Mouse (Mus musculus) layer of hippocampus, postnatal 36 days (tissue): ENCODE results near the gene Gm3594. TPM values are rescaled to one million over a fixed set of nuclear protein-coding genes. Genes with fewer than 3 reads are reported as not detected.
A peak's percentile ranks its signal among the peaks of the same experiment; 100 is the strongest.
"Not testable (repeated sequence)": the region's sequence is repeated elsewhere in the genome, so short reads cannot be mapped to it uniquely, and the experiment has no call there.

Source experiments
- DNase-seq, 2 experiments: peaks; one replicate each; pipeline ENCODE4 v3.0.0; 2022
- total RNA-seq, 2 experiments: library from RNA; stranded (reverse); gene quantifications; 2 replicates each; pipeline ENCODE4 v1.2.3; 2021

The Gm3594 gene
- not detected for total RNA-seq

DNA sequence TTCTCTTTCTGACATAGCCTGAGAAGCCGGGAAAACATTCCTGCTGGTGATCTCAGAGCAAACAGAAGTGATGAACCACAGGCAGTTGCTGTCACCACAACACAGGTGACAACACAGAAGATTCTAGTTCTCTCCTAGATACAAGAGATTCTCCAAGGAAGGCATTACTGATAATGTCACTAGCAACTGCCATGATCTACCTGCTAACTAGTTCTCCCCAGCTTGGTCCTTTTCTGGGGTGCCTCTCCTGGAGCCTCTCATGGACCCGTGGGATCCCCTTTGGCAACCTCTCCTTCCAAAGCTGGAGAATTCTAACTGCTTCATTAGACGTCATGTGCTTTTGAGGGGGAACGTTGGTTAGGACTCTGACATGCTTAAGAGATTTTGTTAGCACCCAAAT lies at the start of gene Gm3594:
Gene Gm3594 (minus strand): TSS at position 101 of the 400 bp plus-strand sequence.
- not testable (repeated sequence) for DNase-seq

DNA sequence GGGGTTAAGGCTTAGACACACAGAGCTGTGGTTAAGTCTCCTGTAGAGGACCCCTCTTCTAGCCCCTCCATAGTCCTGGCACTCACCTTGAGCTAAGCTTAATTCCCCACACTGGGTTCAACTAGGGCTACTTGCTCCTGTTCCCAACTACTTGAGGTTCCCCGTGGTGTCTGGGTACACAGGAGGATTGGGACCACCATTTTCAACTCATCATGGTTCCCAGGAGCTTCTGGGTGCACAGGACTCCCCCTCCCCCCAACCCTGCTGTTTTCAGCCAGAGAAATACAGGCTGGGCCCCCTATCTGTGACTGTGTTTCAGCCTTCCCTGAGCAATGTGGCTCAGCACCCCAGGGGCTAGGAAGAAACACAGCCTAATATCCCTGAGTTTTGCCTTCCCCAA lies 41.9 kb upstream of the Gm3594 start:
- not testable (repeated sequence) for DNase-seq

- DNase-seq = not testable (repeated sequence)
Measured at GRCm38 (mm10) chr14:6485541-6485940, 41.1 kb upstream of the Gm3594 start.

DNA sequence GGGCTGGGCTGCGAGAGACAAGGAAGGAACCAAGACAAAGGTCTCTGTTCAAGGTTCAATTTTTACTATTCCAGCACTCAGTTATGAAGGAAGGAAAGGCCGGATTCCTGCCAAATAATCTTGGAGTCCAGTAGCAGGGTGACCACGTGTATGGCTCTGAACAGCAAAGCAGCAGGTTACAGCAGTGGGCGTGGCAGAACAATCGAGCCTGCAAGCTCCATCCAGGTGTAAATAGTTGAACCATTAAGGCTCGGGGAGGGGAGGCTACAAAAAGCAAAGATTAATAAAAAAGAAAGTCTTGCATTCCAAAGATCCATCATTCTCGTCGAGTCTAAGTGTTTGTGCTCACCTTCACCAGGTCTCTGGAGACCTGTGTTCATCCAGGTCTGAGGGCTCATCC lies 37.7 kb upstream of the Gm3594 start:
- not testable (repeated sequence) for DNase-seq

DNA sequence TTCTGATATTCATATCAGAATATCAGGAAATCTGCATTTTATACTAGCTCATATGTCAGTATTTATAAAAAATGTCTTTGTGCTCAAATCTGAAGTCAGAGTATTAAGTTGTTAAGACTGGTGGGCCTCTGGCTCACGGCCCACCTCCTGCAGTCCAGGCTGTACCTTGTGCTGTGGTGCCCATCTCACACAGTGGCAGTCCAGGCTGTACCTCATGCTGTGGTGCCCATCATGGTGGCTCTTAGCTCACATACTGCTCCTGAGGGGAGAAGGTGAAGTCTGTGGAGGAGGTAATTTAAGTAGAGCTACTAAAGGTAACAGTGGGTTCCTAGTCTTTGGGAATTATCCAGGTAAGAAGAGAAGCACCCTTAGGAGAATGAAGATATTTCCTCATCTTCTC lies 27.4 kb upstream of the Gm3594 start:
- not testable (repeated sequence) for DNase-seq

- DNase-seq = not testable (repeated sequence)
Measured at GRCm38 (mm10) chr14:6440774-6441173, 3.6 kb downstream of the Gm3594 start.

DNA sequence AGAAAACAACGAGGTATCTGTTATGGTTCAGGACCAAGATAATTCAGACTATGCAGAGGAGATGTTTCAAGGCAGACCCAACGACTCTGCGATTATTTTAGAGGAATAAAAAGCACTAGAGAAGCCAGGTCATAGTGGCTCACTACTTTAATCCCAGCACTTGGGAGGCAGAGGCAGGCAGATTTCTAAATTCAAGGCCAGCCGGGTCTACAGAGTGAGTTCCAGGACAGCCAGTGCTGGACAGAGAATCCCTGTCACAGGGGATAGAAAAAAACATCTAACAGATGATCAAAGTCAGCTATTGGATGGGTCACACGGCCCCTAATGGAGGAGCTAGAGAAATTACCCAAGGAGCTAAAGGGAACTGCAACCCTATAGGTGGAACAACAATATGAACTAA lies 4.2 kb downstream of the Gm3594 start:
- DNase-seq = not testable (repeated sequence)

DNA sequence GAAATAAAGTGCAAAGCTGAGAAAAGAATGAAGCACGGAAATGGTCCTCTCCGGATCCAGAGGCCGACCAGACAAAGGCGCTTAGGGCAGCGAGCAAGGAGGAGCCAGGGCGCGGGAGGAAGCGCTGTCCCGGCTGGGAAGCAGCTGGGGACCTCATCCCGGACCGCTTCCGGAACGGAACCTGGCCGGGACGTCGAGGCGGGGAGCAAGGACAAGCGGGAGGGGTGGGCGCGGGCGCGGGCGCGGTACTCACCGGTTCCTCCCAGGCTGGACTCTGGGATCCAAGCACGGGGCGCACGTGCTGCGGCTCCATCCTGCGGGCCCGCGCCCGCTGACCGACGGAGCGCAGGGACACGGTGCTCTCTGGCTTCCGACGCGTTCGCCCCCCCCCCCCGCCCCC lies 17.6 kb downstream of the Gm3594 start:
- DNase-seq = peak in 1 of 2 experiments; percentile 13

DNA sequence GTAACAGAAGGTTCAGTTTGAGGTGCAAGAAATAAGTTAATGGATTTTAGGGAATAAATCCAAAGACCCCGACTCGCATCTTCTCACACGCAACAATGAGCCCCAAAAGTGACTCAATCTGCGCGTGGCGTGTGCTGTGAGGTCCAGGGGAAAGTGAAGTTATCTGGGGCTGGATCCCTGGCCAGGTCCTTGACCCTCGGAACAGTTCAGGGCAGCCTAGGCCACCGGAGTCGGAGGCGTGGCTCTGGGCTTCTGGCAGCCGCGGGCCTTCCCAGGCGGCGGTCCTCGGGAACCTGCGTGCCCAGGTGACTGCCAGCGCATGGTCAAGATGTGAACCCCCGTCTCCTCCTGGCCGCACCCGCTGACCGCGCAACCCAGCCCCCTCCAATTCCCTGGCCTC lies 18.1 kb downstream of the Gm3594 start:
- DNase-seq = not testable (repeated sequence)

DNA sequence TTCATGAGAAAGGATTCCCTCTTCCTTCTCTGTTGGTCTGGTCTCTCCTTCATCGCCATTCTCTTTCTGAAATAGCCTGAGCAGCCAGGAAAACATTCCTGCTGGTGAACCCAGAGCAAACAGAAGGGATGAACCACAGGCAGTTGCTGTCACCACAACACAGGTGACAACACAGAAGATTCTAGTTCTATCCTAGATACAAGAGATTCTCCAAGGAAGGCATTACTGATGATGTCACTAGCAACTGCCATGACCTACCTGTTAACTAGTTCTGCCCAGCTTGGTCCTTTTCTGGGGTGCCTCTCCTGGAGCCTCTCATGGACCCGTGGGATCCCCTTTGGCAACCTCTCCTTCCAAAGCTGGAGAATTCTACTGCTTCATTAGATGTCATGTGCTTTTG lies 32.0 kb downstream of the Gm3594 start, which contains the start of gene Gm3591:
Gene Gm3591 (minus strand): TSS at position 101 of the 400 bp plus-strand sequence.
- not testable (repeated sequence) for DNase-seq

GRCm38 (mm10) chr14:6390219-6390618 lies 54.2 kb downstream of the Gm3594 start, which contains the start of gene Gm16440:
Gene Gm16440 (minus strand): TSS chr14:6390319.
- DNase-seq = not testable (repeated sequence)

Other genes starting within 250 kb of the Gm3594 start
- gene Gm21560, start 225.3 kb downstream of the Gm3594 start, total RNA-seq = 1 to 10 TPM in 1 of 2 experiments, under 1 TPM in 1; 0.94 to 1.1 TPM
- 1 to 10 TPM; 2.1 to 2.8 TPM for gene Gm3411, start 157.4 kb downstream of the Gm3594 start, total RNA-seq
- not detected for gene Gm21103, start 139.8 kb downstream of the Gm3594 start, total RNA-seq
- gene Gm3618, start 100.9 kb downstream of the Gm3594 start, total RNA-seq = not detected
- gene Gm16440, start 54.3 kb downstream of the Gm3594 start, total RNA-seq = not detected
- under 1 TPM in 1 of 2 experiments, not detected in 1; 0.95 TPM for gene Gm3591, start 32.1 kb downstream of the Gm3594 start, total RNA-seq
- not detected for gene Gm8356, start 92.7 kb upstream of the Gm3594 start, total RNA-seq
- 1 to 10 TPM; 1.0 to 1.3 TPM for gene Gm3629, start 146.0 kb upstream of the Gm3594 start, total RNA-seq
- gene Gm3460, start 177.8 kb upstream of the Gm3594 start, total RNA-seq = not detected
- not detected for gene Gm10251, start 239.6 kb upstream of the Gm3594 start, total RNA-seq